Mouse (Mus musculus) erythroblast, embryonic 14.5 days (primary cell): Measurements from ENCODE around the gene Lmod3. TPM values are rescaled to one million over a fixed set of nuclear protein-coding genes. Genes with fewer than 3 reads are reported as not detected.

Experiments
- H3K27me3 ChIP-seq: 2 replicates; pipeline ENCODE4 v1.6.1; 2012; ENCODE audit warnings: inconsistent platforms; ENCODE audit not compliant: control insufficient read depth
- H3K36me3 ChIP-seq: 2 replicates; pipeline ENCODE4 v1.6.1; 2012; ENCODE audit warnings: mild to moderate bottlenecking, inconsistent platforms; ENCODE audit not compliant: control insufficient read depth
- H3K4me1 ChIP-seq: 2 replicates; pipeline ENCODE4 v1.6.1; 2012; ENCODE audit warnings: inconsistent platforms; ENCODE audit not compliant: control insufficient read depth
- H3K4me3 ChIP-seq: replicated peaks from 2 replicates; pipeline ENCODE3; 2012; ENCODE audit warnings: moderate library complexity, mild to moderate bottlenecking, inconsistent platforms
- H3K9me3 ChIP-seq: 2 replicates; pipeline ENCODE4 v1.6.1; 2012; ENCODE audit warnings: low read length, inconsistent platforms, mixed read lengths; ENCODE audit not compliant: control insufficient read depth
- GATA1 ChIP-seq: IDR thresholded peaks from 2 replicates; pipeline ENCODE4 v1.6.1; 2012; ENCODE audit warnings: low read length, inconsistent platforms, mixed read lengths
- TAL1 ChIP-seq: IDR thresholded peaks from 3 replicates; pipeline ENCODE4 v1.6.1; 2012; ENCODE audit warnings: low read length, inconsistent platforms, mixed read lengths
- polyA plus RNA-seq: library from polyadenylated mRNA; stranded (reverse); fragments of >175 nt; gene quantifications from 2 replicates; pipeline ENCODE4 v1.2.3, GENCODE M21; 2012

Gene Lmod3
- polyA plus RNA-seq, 1 experiment, result not detected

DNA sequence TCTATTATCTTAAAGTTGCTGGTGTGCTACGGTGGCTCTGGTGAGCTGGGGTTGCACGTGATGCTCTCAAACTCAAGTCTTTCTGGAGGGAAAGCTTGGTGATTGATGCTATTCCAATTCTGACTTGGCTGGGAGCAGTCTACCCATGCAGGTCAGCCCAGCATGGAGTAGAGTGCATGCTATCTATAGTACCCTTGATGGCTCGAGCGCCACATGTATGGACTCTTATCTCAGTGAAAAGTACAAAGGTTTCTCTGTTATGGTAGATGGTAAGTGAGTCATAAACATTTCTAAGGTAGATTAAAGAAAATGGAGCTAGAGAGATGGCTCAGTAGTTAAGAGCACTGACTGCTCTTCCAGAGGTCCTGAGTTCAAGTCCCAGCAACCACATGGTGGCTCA, 10.0 kb downstream of the Lmod3 start:
- Histone ChIP-seq H3K9me3 (peaks cover 8% of the 10 kb centered on the region), H3K4me1 (no peaks in the 10 kb centered on the region), H3K36me3 (no peaks in the 10 kb centered on the region), H3K27me3 (no peaks in the 10 kb centered on the region; the same call in 1 of the 2 replicates), H3K4me3 (no peak overlapping the region)
- no peak for TF ChIP-seq TAL1
- TF ChIP-seq GATA1, result no peak

- no peak overlapping the region for H3K4me3 ChIP-seq
- no peaks in the 10 kb centered on the region for H3K36me3 ChIP-seq
- peaks cover 8% of the 10 kb centered on the region for H3K9me3 ChIP-seq
- TF ChIP-seq TAL1 (no peak), GATA1 (no peak)
- H3K4me1 ChIP-seq, result no peaks in the 10 kb centered on the region
- H3K27me3 ChIP-seq, result no peaks in the 10 kb centered on the region; the same call in 1 of the 2 replicates
These were observed 12.5 kb downstream of the Lmod3 start for GRCm38 (mm10) chr6:97240092-97240491.

- Histone ChIP-seq H3K4me1 (no peaks in the 10 kb centered on the region), H3K27me3 (no peaks in the 10 kb centered on the region; the same call in 1 of the 2 replicates), H3K36me3 (no peaks in the 10 kb centered on the region), H3K4me3 (no peak overlapping the region), H3K9me3 (peaks cover 8% of the 10 kb centered on the region)
- TF ChIP-seq GATA1 (no peak), TAL1 (no peak)
These were observed 13.2 kb downstream of the Lmod3 start for GRCm38 (mm10) chr6:97239360-97239759.

- no peak for TF ChIP-seq GATA1
- TF ChIP-seq TAL1, result no peak
- Histone ChIP-seq H3K27me3 (no peaks in the 10 kb centered on the region; the same call in 1 of the 2 replicates), H3K4me1 (no peaks in the 10 kb centered on the region), H3K36me3 (peaks cover 25% of the 10 kb centered on the region), H3K4me3 (no peak overlapping the region), H3K9me3 (peaks cover 8% of the 10 kb centered on the region)
These were observed 16.5 kb downstream of the Lmod3 start for GRCm38 (mm10) chr6:97236088-97236487.

GRCm38 (mm10) chr6:97234911-97235668, 17.5 kb downstream of the Lmod3 start:
- no peaks in the 10 kb centered on the region for H3K4me1 ChIP-seq
- H3K4me3 ChIP-seq, result no peak overlapping the region
- H3K27me3 ChIP-seq, result no peaks in the 10 kb centered on the region; the same call in 1 of the 2 replicates
- peaks cover 8% of the 10 kb centered on the region for H3K9me3 ChIP-seq
- H3K36me3 ChIP-seq, result peaks cover 35% of the 10 kb centered on the region
- TF ChIP-seq TAL1 (no peak), GATA1 (no peak)

DNA sequence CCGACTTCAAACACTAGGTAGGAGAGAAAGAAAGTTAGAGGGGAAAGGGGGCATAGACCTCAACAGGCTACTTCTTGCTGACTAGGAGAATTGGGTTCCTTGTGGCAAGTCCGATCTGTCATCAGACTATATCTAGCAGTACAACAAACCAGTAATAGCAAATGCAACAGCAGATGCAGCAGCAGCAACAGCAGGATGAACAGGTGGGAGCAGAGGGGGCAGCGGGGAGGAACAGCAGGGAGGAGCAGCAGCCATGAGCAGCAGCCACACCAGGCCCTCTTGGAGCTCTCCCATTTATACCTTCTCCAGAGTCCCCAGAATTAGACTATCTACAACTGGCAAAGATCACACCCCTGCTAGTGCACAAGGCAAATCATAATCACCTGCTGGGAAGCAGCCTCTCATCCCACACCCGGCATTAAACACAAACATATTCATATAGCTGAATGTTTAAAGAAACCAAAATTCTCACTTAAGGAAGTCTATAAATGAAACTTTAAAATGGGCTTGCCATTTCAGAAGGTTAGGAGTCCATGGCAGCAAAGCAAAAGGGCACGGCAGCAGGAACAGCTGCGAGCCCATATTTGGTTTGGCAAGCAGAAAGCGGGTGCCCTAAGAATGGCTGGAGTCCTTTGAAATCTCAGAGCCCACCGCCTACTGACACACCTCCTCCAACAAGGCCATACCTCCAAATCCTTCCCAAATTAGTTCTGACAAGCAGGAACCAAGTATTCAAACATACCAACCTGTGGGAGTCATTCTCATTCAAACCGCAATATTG, 25.3 kb downstream of the Lmod3 start:
- Histone ChIP-seq H3K4me1 (peaks cover 22% of the 10 kb centered on the region), H3K9me3 (no peaks in the 10 kb centered on the region), H3K4me3 (no peak overlapping the region), H3K27me3 (no peaks in the 10 kb centered on the region), H3K36me3 (peaks cover 63% of the 10 kb centered on the region)
- TF ChIP-seq GATA1, result no peak
- no peak for TF ChIP-seq TAL1

DNA sequence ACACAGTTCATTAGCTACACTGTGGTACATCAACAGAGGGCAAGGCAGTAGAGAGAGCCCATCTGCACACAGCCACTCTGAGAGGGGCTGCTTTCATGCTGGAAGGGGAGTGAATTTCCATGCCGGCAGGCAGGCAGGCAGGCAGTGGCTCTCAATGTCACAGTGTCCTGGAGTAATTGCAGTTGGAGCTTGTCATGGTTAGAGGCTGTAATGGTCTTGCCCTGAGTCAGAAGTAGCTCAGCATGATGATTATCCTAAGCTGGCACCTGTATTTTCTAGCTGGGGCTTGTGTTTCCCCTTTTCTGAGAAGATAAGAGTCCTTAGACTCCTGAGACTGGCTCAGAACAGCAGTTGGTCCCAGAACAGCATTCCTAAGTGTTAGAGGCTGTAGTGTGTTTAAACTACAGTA, 26.5 kb downstream of the Lmod3 start:
- TF ChIP-seq TAL1 (no peak), GATA1 (no peak)
- Histone ChIP-seq H3K4me3 (no peak overlapping the region), H3K4me1 (peaks cover 32% of the 10 kb centered on the region), H3K27me3 (no peaks in the 10 kb centered on the region), H3K36me3 (peaks cover 59% of the 10 kb centered on the region), H3K9me3 (no peaks in the 10 kb centered on the region)

DNA sequence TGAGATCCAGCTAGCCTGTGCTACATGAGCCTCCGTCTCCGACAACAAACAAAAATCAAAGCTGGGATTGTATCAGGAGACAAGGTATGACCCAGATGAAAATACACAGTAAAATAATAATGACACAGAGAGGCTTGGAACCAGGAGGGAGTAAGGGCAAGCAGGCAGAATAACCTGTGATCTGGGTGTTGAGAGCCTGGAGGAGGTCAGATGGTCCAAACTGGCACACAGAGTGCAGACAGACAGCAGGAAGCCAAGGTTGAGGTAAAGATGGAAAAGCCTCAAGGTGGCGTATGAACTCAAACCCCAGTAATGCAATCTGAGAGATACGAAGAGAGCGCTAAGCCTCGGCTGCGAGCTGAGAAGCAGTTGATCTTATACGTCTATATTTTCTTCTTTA, 28.1 kb downstream of the Lmod3 start:
- no peaks in the 10 kb centered on the region for H3K9me3 ChIP-seq
- no peak overlapping the region for H3K4me3 ChIP-seq
- H3K36me3 ChIP-seq, result peaks cover 52% of the 10 kb centered on the region
- TF ChIP-seq GATA1, result no peak
- no peak for TF ChIP-seq TAL1
- H3K27me3 ChIP-seq, result no peaks in the 10 kb centered on the region
- H3K4me1 ChIP-seq, result peaks cover 36% of the 10 kb centered on the region

DNA sequence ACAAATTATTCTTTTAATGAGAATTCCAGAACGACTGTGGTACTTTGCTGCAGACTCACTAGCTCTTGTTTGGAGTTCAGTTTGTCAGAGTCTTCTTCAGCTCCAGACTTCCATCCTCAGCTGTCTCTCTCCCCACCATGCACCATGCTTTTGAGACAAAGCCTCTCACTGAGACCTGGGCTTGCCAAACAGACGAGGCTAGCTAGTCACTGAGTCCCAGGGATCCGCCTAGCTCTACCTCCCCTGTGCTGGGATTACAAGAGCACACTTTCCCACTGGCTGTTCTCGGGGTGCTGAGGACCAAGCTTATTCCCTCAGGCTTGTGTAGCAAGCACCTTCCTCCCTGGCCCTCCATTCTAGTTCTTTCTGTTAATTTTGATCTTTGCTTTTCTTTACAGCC, 29.0 kb downstream of the Lmod3 start:
- Histone ChIP-seq H3K9me3 (no peaks in the 10 kb centered on the region), H3K27me3 (no peaks in the 10 kb centered on the region), H3K36me3 (peaks cover 52% of the 10 kb centered on the region), H3K4me3 (no peak overlapping the region), H3K4me1 (peaks cover 41% of the 10 kb centered on the region)
- TF ChIP-seq TAL1, result no peak
